Mouse (Mus musculus): Measurements from ENCODE around the gene Tacc2.

DNA sequence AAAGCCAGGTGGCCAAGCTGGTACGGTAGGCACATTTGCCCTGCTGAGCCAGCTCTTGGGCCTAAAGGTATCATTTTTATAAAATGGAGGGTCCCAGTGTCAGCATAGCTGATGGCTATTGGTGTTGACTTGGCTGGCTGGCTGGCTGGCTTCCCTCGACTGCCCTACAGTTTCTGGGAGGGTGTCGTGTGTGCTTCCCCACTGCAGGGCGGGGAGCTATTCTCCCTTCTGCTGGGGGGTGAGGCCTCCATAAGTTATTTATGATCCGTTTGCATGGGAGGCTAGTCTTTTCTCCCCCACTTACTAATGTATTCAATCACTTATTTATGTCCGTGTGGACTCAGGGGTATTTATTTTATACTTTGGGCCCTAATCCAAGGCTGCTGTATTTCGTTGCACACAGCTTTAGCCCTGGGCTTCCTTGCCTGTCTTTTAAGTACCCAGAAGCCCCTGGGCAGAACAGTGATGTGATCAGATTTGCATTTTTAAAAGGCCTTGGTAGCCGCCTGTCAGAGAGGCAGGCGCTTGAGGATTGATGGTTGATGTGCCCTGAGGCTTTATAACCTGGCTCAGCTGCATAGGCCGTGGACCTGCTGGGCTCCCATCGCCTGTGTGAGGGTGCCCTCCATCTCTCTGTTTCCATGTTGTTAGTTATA lies 99.8 kb downstream of the Tacc2 start:
- TF ChIP-seq POLR2A (IDR thresholded peaks at IDR 0.05; ENCODE audit: low read depth, low read length) (no peak), CTCF (IDR thresholded peaks at IDR 0.05; ENCODE audit: extremely low read depth, insufficient read length, insufficient replicate concordance, low read depth, low read length) (no peak)

Data from small intestine, adult 2 months (tissue).